Mouse (Mus musculus) testis, adult 2 months (tissue): Measurements from ENCODE around the gene G3bp2. TPM values are rescaled to one million over a fixed set of nuclear protein-coding genes. Genes with fewer than 3 reads are reported as not detected.

ENCODE experiments used
- H3K27ac ChIP-seq: fragments of 200-500 bp; 2 replicates; pipeline ENCODE4 v1.5.1; 2012; ENCODE audit warnings: low read depth, low read length; ENCODE audit not compliant: control insufficient read depth, insufficient read depth
- H3K27me3 ChIP-seq: fragments of 200-500 bp; 2 replicates; pipeline ENCODE4 v1.6.1; 2012; ENCODE audit warnings: mild to moderate bottlenecking, low read length, moderate library complexity; ENCODE audit not compliant: control insufficient read depth, insufficient read depth
- H3K36me3 ChIP-seq: fragments of 200-500 bp; 2 replicates; pipeline ENCODE4 v1.6.1; 2012; ENCODE audit warnings: mild to moderate bottlenecking, low read length; ENCODE audit not compliant: control insufficient read depth, insufficient read depth
- H3K4me1 ChIP-seq: fragments of 200-500 bp; 2 replicates; pipeline ENCODE4 v1.6.1; 2012; ENCODE audit warnings: low read length; ENCODE audit not compliant: control insufficient read depth, insufficient read depth
- H3K4me3 ChIP-seq: fragments of 200-500 bp; 2 replicates; pipeline ENCODE4 v1.5.1; 2012; ENCODE audit warnings: low read depth, mild to moderate bottlenecking, low read length, moderate library complexity, mixed read lengths; ENCODE audit not compliant: control insufficient read depth
- CTCF ChIP-seq: fragments of 200-500 bp; IDR thresholded peaks from 2 replicates; pipeline ENCODE4 v1.5.1; 2012; ENCODE audit warnings: low read depth, mild to moderate bottlenecking, inconsistent platforms, low read length, moderate library complexity; ENCODE audit not compliant: control insufficient read depth, insufficient read depth, insufficient replicate concordance
- POLR2A ChIP-seq: fragments of 200-500 bp; IDR thresholded peaks from 2 replicates; pipeline ENCODE4 v1.6.1; 2012; ENCODE audit warnings: low read depth, mild to moderate bottlenecking, inconsistent platforms, low read length, moderate library complexity; ENCODE audit not compliant: control insufficient read depth
- polyA plus RNA-seq: library from polyadenylated mRNA; depleted of rRNA; stranded (reverse); fragments of >200 nt; gene quantifications from 2 replicates; pipeline ENCODE4 v1.2.3, GENCODE M21; 2012

G3bp2 gene
- polyA plus RNA-seq, 1 experiment, result 20.9 TPM

DNA sequence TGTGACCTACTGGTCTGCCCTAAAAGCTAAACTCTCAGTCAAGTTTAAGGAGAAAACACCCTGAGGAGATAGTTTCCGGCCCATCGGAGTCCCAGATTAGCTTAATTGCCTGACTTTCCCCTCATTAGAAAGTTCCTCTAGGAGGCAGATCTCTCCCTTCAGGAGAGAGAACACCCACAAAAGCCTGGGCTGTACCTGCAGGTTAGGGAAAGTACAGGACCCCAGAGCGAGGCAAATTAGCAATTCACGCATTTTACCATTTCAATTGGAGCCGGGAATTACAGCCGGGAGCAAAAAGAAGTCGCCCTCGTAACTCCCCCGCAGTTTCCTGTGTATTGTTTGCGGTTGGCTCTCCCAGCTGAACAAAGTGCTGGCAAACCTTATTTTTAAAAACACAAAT lies 29.1 kb upstream of the G3bp2 start:
- Histone ChIP-seq H3K36me3 (no peaks in the 10 kb centered on the region), H3K27me3 (no peaks in the 10 kb centered on the region), H3K27ac (peak overlapping the region; percentile 36; the same call in 1 of the 2 replicates), H3K4me3 (peak overlapping the region; percentile 29), H3K4me1 (peaks cover 5% of the 10 kb centered on the region)
- TF ChIP-seq POLR2A (no peak), CTCF (no peak)

DNA sequence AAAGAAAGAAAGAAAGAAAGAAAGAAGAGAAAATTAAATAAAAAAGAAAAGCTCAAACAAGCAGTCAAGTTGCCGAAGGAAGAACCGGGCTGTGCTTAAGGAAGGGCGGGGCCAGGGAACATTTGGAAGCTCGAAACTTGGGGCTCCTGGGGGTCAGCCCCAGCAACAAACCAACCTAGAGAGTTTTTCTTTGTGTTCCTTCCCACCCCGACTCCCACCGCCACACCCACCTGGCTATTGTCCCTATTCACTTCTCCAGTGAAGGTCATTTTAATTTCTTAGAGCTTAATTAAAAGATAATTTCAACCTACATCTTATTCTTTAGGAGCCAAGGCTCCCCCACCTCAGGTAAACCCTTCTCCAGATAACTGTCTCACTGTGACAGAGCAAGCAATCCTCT lies 28.7 kb upstream of the G3bp2 start:
- H3K27me3 ChIP-seq, result no peaks in the 10 kb centered on the region
- H3K27ac ChIP-seq, result 0 out of 2 replicates have a peak overlapping the region, but pooled peaks have one; percentile 36
- H3K36me3 ChIP-seq, result no peaks in the 10 kb centered on the region
- peak overlapping the region; percentile 29; the same call in 1 of the 2 replicates for H3K4me3 ChIP-seq
- TF ChIP-seq POLR2A, result no peak
- TF ChIP-seq CTCF, result no peak
- peaks cover 5% of the 10 kb centered on the region for H3K4me1 ChIP-seq

DNA sequence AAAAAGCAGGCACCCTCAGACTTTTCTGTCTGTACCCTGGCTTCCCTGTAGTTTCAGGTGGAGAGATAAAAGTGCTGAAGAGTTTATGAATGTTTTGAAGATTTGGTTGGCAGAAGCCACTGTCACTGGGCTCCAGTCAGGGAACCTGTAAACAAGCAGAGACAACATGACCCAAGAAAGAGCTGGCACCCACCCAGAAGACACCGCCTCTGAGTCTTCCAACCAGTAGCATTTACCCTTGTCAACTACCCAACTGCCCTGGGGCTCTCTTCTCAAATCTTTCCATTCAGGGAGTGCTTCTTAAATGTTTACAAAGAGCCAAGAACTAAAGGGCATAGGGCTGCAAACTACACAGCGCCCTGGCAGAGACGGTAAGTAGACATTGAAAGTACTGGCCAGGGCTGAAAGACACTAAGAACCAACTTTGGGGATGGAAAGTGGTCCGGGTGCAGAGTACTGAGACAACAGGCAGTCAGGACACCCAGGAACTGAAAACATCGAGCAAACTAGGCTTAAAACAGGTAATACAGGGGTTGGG lies 27.4 kb upstream of the G3bp2 start:
- Histone ChIP-seq H3K36me3 (no peaks in the 10 kb centered on the region), H3K4me3 (no peak overlapping the region), H3K27me3 (no peaks in the 10 kb centered on the region), H3K4me1 (peaks cover 5% of the 10 kb centered on the region), H3K27ac (no peak overlapping the region)
- TF ChIP-seq POLR2A, result no peak
- no peak for TF ChIP-seq CTCF

DNA sequence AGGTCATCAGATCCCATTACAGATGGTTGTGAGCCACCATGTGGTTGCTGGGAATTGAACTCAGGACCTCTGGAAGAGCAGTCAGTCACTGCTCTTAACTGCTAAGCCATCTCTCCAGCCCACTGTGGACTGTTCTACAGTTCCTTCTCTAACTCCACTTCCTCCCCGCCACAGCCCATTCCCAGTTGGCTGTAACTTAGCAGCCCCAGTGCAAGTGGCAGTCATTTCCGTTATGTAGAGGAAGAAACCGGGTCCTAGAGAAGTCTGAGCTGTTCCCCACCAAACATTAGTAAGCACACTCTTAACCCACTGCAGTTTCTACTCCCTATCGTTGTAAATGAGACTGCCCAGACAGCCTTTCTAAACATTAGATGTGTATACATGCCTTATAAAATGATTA lies 23.8 kb upstream of the G3bp2 start:
- H3K27me3 ChIP-seq, result no peaks in the 10 kb centered on the region
- TF ChIP-seq POLR2A, result no peak
- no peak for TF ChIP-seq CTCF
- no peak overlapping the region for H3K27ac ChIP-seq

DNA sequence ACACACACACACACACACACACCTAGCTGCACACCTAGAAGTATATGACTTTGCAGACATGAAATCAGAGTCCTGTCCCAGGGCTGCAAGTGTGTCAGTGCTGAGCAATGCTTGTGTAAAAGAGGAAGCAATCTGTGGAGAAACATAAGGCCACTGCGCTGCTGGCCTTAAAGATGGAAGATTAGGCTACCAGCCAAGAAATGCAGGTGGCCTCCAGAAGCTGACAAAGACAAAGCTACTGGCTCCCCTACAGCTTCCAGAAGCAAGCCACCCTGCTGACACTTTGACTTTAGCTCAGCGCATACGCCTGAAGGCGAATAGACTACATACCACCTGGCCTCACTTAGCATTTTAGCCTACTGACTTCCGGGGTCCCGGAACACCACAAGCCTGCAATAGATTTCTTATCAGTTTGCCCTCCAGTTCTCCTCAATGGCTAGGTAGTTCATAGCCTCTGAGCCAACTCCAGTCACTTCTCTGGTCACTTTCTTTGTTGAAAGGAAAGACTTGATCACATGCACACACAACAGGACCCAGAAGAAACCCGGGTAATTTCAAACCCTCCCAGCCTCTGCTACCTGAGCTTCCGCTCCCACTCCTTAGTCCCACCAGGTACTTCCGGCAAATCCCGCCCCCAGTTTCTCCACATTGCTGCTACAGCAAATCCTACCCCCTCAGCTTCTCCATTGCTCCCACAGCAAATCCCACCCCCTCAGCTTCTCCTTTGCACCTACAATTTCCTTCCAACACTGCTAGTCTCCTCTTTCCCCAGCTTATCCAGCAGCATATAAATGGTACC lies 23.0 kb upstream of the G3bp2 start:
- H3K4me1 ChIP-seq, result no peaks in the 10 kb centered on the region
- H3K4me3 ChIP-seq, result no peak overlapping the region
- no peaks in the 10 kb centered on the region for H3K27me3 ChIP-seq
- no peak for TF ChIP-seq POLR2A
- TF ChIP-seq CTCF, result no peak
- no peak overlapping the region for H3K27ac ChIP-seq
- H3K36me3 ChIP-seq, result no peaks in the 10 kb centered on the region

More for the DNA sequence above, 23.8 kb upstream of the G3bp2 start:
- no peak overlapping the region for H3K4me3 ChIP-seq
- H3K36me3 ChIP-seq, result no peaks in the 10 kb centered on the region
- H3K4me1 ChIP-seq, result peaks cover 2% of the 10 kb centered on the region; the same call in 1 of the 2 replicates

DNA sequence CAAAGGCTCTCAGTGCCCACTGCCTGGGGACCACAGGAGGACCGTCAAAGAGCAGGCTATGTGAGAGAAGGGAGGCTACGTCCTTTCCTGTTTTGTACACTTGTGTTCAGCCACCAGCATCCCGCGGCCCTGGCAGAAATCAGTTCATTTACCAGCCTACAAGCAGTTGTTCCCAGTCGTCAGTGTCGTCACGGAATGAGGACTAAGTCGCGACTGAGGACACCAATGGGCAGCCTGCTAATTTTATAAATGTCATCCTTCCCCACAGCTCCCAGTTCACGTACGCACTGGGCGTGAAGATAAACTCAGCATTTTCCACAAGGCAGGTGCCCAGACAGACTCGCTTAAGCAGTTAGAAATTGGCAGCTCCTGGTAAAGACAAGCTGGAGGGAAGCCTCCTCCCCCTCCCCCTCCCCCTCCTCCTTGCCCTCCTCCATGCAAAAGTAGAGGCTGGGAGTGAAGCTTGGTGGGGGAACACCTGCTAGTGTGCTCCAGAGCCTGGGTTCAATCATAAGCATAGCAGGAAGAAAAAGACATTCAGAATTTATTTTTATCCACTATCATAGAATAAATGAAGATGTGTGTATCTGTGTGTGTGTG lies 20.4 kb upstream of the G3bp2 start:
- Histone ChIP-seq H3K4me1 (no peaks in the 10 kb centered on the region), H3K27ac (no peak overlapping the region), H3K36me3 (no peaks in the 10 kb centered on the region), H3K27me3 (no peaks in the 10 kb centered on the region), H3K4me3 (no peak overlapping the region)
- TF ChIP-seq POLR2A, result no peak
- no peak for TF ChIP-seq CTCF

DNA sequence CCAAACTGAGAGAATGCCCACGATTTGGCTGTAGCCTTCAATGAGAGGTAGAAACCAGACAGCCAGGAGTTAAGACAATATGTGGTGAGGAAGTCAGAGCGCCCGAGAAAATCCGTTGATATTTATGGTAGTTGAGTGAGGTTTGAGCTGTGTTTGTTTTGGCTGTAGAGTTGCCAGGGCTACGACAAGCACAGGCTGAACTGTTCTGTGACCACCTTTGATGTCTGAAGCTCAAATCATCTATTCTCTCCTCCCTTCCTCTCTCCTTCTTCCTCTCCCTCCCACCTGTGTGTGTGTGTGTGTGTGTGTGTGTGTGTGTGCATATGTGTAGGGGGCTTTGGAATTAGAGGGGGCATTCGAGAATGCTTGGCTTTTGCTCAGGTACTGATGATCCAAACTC lies 19.5 kb upstream of the G3bp2 start:
- Histone ChIP-seq H3K4me3 (no peak overlapping the region), H3K36me3 (no peaks in the 10 kb centered on the region), H3K4me1 (no peaks in the 10 kb centered on the region), H3K27ac (no peak overlapping the region), H3K27me3 (no peaks in the 10 kb centered on the region)
- no peak for TF ChIP-seq CTCF
- no peak for TF ChIP-seq POLR2A
